Mouse (Mus musculus) kidney, postnatal 0 days (tissue): ENCODE results near the gene Mcu. TPM values are rescaled to one million over a fixed set of nuclear protein-coding genes. Genes with fewer than 3 reads are reported as not detected.

Experiments
- ATAC-seq: fragments of 200-750 bp; cut with Nextera tagmentation; replicated peaks from 2 replicates; pipeline ENCODE4 v1.8.0; 2017; ENCODE audit warnings: low read depth, moderate number of reproducible peaks, moderate TSS enrichment, moderate library complexity; ENCODE audit not compliant: low FRiP score
- DNase-seq: peaks from one replicate; pipeline ENCODE4 v3.0.0-alpha.2; 2016; ENCODE audit warnings: low spot score
- H3K27ac ChIP-seq: fragments of 300-500 bp; sonication (generic); 2 replicates; pipeline ENCODE4 v1.5.1; 2014; ENCODE audit warnings: mild to moderate bottlenecking
- H3K27me3 ChIP-seq: fragments of 300-500 bp; sonication (generic); 2 replicates; pipeline ENCODE4 v1.6.1; 2014; ENCODE audit warnings: low read length, mixed read lengths; ENCODE audit not compliant: insufficient read depth
- H3K36me3 ChIP-seq: fragments of 300-500 bp; sonication (generic); 2 replicates; pipeline ENCODE4 v1.6.1; 2014; ENCODE audit warnings: low read length, mixed read lengths; ENCODE audit not compliant: insufficient read depth
- H3K4me1 ChIP-seq: fragments of 300-500 bp; sonication (generic); replicated peaks from 2 replicates; pipeline ENCODE4 v1.6.1; 2014; ENCODE audit warnings: antibody characterized with exemption, low read length, mixed read lengths; ENCODE audit not compliant: insufficient read depth
- H3K4me2 ChIP-seq: fragments of 300-500 bp; sonication (generic); 2 replicates; pipeline ENCODE4 v1.6.1; 2014; ENCODE audit warnings: mild to moderate bottlenecking, low read length, moderate library complexity, mixed read lengths
- H3K4me3 ChIP-seq: fragments of 300-500 bp; sonication (generic); replicated peaks from 2 replicates; pipeline ENCODE4 v1.5.1; 2014; ENCODE audit warnings: low read depth, low read length
- H3K9ac ChIP-seq: fragments of 300-500 bp; sonication (generic); 2 replicates; pipeline ENCODE4 v1.6.1; 2014; ENCODE audit warnings: low read depth, low read length
- H3K9me3 ChIP-seq: fragments of 300-500 bp; sonication (generic); replicated peaks from 2 replicates; pipeline ENCODE4 v1.6.1; 2016; ENCODE audit warnings: low read length, inconsistent platforms, mixed read lengths
- CTCF ChIP-seq: IDR thresholded peaks from 2 replicates; pipeline ENCODE4 v1.5.1; 2016; ENCODE audit warnings: antibody characterized with exemption, low read depth, mild to moderate bottlenecking, moderate library complexity
- WGBS: fragments of 180-500 bp; shearing (Covaris S2); extraction: QIAGEN DNeasy Blood & Tissue Kit; methylation state at CpG from one replicate; pipeline ENCODE4 v1.1.7; 2014; 5-methylcytosine and 5-hydroxymethylcytosine counted together
- polyA plus RNA-seq: library from polyadenylated mRNA; unstranded; fragments of >200 nt; fragmentation: Nextera tagmentation; extraction: Ambion mirVana; gene quantifications from 2 replicates; pipeline ENCODE4 v1.2.1, GENCODE M21; 2015

Mcu gene
- polyA plus RNA-seq, 1 experiment from 2014 or later: 36.5 TPM

GRCm38 (mm10) chr10:59527819-59528218 lies 88.7 kb downstream of the Mcu start:
- Histone ChIP-seq H3K4me2 (no peak overlapping the region), H3K36me3 (no peaks in the 10 kb centered on the region), H3K9ac (no peak overlapping the region), H3K27ac (no peak overlapping the region), H3K4me3 (no peak overlapping the region), H3K9me3 (no peaks in the 10 kb centered on the region), H3K27me3 (no peaks in the 10 kb centered on the region), H3K4me1 (peaks cover 9% of the 10 kb centered on the region; the same call in 1 of the 2 replicates)
- TF ChIP-seq CTCF: no peak
- WGBS: 96% methylated on average over 5 of the region's 5 CpGs
- no peak for ATAC-seq
- DNase-seq: no peak

DNA sequence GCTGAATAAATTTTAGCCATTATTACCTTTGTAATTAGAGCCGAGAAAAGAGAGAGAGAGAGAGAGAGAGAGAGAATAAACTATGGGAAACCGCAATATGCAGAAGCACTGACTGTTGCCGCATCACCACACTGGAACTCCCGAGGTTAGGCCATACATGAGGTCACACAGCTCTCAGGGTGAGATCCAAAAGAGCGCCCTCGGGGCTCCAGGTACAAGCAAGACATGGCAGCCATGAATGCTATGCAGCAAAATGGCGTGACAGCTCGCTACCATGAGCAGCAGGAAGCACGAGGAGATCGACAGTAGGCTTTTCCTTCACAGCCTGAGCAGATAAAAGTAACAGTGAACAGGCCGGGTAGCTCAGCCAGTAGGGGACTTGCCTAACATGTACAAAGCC lies 89.2 kb downstream of the Mcu start:
- no peak overlapping the region for H3K4me2 ChIP-seq
- no peaks in the 10 kb centered on the region for H3K36me3 ChIP-seq
- DNase-seq (no peak), ATAC-seq (no peak)
- H3K4me1 ChIP-seq: peaks cover 9% of the 10 kb centered on the region; the same call in 1 of the 2 replicates
- TF ChIP-seq CTCF: no peak
- H3K9me3 ChIP-seq: no peaks in the 10 kb centered on the region
- H3K4me3 ChIP-seq: no peak overlapping the region
- no peaks in the 10 kb centered on the region for H3K27me3 ChIP-seq
- no peak overlapping the region for H3K9ac ChIP-seq
- WGBS: 85% methylated on average over 11 of the region's 11 CpGs
- no peak overlapping the region for H3K27ac ChIP-seq

- no peaks in the 10 kb centered on the region for H3K36me3 ChIP-seq
- 57% methylated on average over 5 of the region's 5 CpGs for WGBS
- H3K9me3 ChIP-seq: no peaks in the 10 kb centered on the region
- no peak overlapping the region for H3K9ac ChIP-seq
- DNase-seq (no peak), ATAC-seq (no peak)
- H3K4me3 ChIP-seq: no peak overlapping the region
- TF ChIP-seq CTCF: no peak
- no peak overlapping the region for H3K4me2 ChIP-seq
- H3K4me1 ChIP-seq: peaks cover 9% of the 10 kb centered on the region; the same call in 1 of the 2 replicates
- no peaks in the 10 kb centered on the region for H3K27me3 ChIP-seq
- H3K27ac ChIP-seq: no peak overlapping the region
These were observed 91.8 kb downstream of the Mcu start for GRCm38 (mm10) chr10:59524675-59525074.

DNA sequence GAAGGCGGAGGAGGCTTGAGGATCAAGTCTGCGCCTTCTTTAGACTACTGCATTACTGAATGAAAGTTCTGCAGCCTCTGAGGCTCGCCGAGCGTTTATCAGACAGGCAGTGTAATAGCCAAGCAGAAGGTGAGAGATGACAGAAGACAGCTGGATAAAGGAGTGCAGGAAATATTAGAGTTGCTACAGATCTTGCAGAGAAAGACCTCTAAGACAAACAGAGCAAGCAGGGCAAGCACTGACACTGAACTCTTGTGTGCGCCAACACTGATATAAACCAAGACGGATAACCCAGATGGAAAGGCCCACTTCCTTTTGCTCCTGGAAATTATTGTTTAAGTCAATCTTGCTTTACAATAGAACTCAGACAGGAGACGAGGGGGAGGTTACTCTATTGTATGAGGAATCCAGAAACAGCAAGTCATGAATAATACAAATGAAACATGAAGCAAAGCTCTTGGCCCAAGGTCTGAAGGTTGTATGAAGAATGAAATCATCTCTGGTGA lies 92.6 kb downstream of the Mcu start:
- no peak overlapping the region for H3K9ac ChIP-seq
- no peaks in the 10 kb centered on the region for H3K36me3 ChIP-seq
- ATAC-seq (no peak), DNase-seq (peak; percentile 54)
- H3K4me2 ChIP-seq: no peak overlapping the region
- H3K9me3 ChIP-seq: no peaks in the 10 kb centered on the region
- no peak overlapping the region for H3K4me3 ChIP-seq
- no peak for TF ChIP-seq CTCF
- H3K4me1 ChIP-seq: peaks cover 9% of the 10 kb centered on the region; the same call in 1 of the 2 replicates
- WGBS: 38% methylated on average over 8 of the region's 8 CpGs
- H3K27ac ChIP-seq: 0 out of 2 replicates have a peak overlapping the region, but pooled peaks have one; percentile 16
- H3K27me3 ChIP-seq: no peaks in the 10 kb centered on the region

- no peak for DNase-seq
These were observed 95.8 kb downstream of the Mcu start for GRCm38 (mm10) chr10:59520701-59521100.

GRCm38 (mm10) chr10:59519411-59519810 lies 97.1 kb downstream of the Mcu start:
- no peaks in the 10 kb centered on the region for H3K27me3 ChIP-seq
- WGBS: 92% methylated on average over 3 of the region's 3 CpGs
- H3K36me3 ChIP-seq: no peaks in the 10 kb centered on the region
- no peak overlapping the region for H3K9ac ChIP-seq
- H3K4me2 ChIP-seq: no peak overlapping the region
- ATAC-seq (no peak), DNase-seq (no peak)
- H3K9me3 ChIP-seq: no peaks in the 10 kb centered on the region
- no peak overlapping the region for H3K4me3 ChIP-seq
- peaks cover 5% of the 10 kb centered on the region; the same call in 1 of the 2 replicates for H3K4me1 ChIP-seq
- TF ChIP-seq CTCF: no peak
- no peak overlapping the region for H3K27ac ChIP-seq

More at GRCm38 (mm10) chr10:59520701-59521100, 95.8 kb downstream of the Mcu start:
- peaks cover 9% of the 10 kb centered on the region; the same call in 1 of the 2 replicates for H3K4me1 ChIP-seq
- no peaks in the 10 kb centered on the region for H3K9me3 ChIP-seq
- WGBS: 82% methylated on average over 2 of the region's 2 CpGs
- H3K4me3 ChIP-seq: no peak overlapping the region
- H3K4me2 ChIP-seq: no peak overlapping the region
- H3K36me3 ChIP-seq: no peaks in the 10 kb centered on the region
- H3K27me3 ChIP-seq: no peaks in the 10 kb centered on the region
- no peak for TF ChIP-seq CTCF
- ATAC-seq: no peak
- H3K27ac ChIP-seq: no peak overlapping the region
- no peak overlapping the region for H3K9ac ChIP-seq

GRCm38 (mm10) chr10:59517201-59517600 lies 99.3 kb downstream of the Mcu start:
- WGBS: 89% methylated on average over 13 of the region's 13 CpGs
- no peak for TF ChIP-seq CTCF
- DNase-seq: no peak

More at GRCm38 (mm10) chr10:59517201-59517600, 99.3 kb downstream of the Mcu start:
- Histone ChIP-seq H3K9ac (no peak overlapping the region), H3K4me2 (no peak overlapping the region), H3K4me1 (peaks cover 5% of the 10 kb centered on the region; the same call in 1 of the 2 replicates), H3K4me3 (no peak overlapping the region), H3K9me3 (no peaks in the 10 kb centered on the region), H3K36me3 (no peaks in the 10 kb centered on the region), H3K27me3 (no peaks in the 10 kb centered on the region), H3K27ac (no peak overlapping the region)
- no peak for ATAC-seq
